Mouse (Mus musculus) heart, adult 2 months (tissue): ENCODE data around the gene Yipf1.

ENCODE experiments used
- CTCF ChIP-seq: fragments of 200-600 bp; IDR thresholded peaks from 2 replicates; pipeline ENCODE4 v1.8.1; 2022; ENCODE audit warnings: antibody characterized with exemption, mild to moderate bottlenecking, moderate library complexity
- POLR2A ChIP-seq: fragments of 200-500 bp; IDR thresholded peaks from 2 replicates; pipeline ENCODE4 v1.6.1; 2011; ENCODE audit warnings: mild to moderate bottlenecking, low read depth, low read length, control low read depth; ENCODE audit not compliant: insufficient read depth

- no peak for TF ChIP-seq POLR2A
- TF ChIP-seq CTCF, result no peak
Measured at GRCm38 (mm10) chr4:107393771-107394170, 79.6 kb downstream of the Yipf1 start.
